Mouse (Mus musculus): Measurements from ENCODE around the gene Rbm11.
A peak's percentile ranks its signal among the peaks of the same experiment; 100 is the strongest.

Rbm11 gene

DNA sequence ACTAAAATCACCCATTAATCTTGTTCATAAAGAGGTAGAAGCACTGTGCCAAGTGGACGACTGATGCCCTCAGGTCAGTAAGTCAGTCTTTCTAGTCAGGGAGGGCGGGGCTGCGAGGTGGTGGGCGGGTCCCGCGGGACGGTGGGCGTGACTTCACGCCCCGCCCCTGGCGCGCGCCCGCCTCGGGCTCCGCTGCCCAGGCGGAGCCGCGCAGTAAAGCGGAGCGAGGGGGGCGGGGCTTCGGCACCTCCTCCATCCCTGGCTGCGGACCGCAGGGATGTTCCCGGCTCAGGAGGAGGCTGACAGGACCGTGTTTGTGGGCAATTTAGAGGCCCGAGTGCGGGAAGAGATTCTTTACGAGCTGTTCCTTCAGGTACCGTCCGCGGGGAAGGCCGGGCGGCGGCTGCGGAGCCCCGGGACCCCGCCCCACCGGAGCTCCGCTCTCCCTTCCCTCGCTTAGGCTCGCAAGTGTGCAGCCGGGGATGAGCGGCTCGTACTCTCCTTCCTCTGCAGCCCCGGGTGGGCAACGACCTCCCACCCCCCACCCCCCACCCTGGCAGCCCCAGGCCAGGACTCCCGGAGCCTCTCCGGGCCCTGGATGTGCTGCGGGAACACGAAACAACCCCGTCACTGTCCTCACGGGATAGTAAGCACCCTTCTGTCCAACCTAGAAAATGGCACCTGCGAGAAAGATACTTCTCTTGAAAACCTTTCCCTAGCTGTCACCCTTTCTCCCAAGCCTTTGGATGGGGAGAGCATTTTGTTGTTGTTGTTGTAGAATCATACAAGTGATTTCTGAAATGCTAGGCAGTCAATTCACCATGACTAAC, at the start of gene Rbm11:
Gene Rbm11 (plus strand): TSS at position 174 of the 830 bp plus-strand sequence.
- DNase-seq (ENCODE audit: low spot score), result peak; percentile 80

DNA sequence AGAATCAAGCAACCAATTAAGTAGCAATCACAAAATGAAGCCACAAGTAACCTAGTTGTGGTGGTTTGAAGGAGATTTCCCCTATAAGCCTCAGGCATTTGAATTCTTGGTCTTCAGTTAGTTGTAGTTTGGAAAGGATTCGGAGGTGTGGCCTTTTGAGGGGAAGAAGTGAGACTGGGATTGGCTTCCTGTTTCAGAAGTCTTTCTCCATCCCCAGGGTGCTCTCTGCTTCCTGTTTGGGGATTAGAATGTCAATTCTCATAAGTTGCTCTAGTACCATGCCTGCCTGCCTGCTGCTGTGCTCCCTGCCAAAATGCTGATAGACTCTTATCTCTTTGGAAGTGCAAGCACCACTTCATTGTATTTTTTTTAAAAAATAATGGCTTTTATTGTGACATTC, 47.3 kb upstream of the Rbm11 start:
- no peak for DNase-seq (ENCODE audit: low spot score)

DNA sequence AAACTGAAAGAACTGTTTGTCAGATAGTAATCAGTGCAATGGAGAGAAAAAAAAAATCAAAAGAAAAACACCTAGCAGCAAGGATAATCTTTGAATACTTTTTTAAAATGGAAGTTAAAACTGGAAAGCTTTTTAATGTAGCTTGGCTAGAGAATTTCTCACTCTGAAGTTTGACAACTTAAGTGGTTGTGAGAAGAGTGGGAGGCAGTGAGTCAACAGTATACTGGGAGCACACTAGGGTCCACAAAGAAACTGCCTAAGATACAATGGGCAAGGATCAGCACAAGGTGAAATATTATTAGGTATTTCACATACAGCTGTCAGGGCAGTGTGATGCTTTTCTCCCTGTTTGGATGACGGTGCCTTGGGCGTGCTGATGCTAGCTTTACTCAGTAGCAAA, 29.7 kb upstream of the Rbm11 start:
- no peak for DNase-seq (ENCODE audit: low spot score)

DNA sequence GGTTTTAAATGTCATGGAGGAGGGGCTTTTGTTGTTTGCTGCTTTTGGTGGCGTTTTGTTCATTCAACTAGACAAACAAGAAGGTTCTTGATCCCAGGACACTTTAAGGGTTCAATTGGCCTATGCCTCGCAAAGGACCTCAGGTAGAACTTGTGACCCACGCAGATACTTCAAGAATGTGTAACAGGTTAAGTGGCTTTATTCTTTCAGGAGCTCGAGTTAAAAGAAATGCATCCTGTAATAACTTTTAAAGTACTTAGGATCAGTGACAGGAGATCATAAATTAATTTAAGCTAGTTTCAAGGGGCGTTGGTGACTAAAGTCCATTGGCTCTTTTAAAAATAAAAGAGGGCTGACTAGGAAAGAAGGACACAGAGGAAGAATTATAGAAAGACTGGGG, 10.4 kb upstream of the Rbm11 start:
- no peak for DNase-seq (ENCODE audit: low spot score)

DNA sequence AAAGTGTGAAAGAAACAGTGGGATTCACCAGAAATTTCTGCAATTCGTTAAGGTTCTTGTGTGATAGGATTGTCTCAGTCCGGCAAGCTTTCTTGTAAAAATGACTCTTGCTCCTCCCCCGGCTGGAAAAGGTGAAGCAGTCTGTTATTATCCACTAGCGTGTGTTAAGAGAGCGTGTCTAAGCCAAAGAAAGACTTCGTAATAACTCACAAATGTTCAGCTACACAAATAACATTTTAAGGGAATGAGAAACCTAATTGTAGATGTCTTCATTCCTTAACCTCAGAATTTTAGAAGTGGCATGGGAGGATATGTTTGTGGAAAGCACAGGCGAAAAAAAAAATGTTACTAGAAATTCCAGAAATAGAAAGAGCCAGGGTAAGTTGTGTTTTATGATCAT, 6.7 kb upstream of the Rbm11 start, which contains the start of gene Lipi:
Gene Lipi (minus strand): TSS at position 101 of the 400 bp plus-strand sequence.
- no peak for DNase-seq (ENCODE audit: low spot score)

DNA sequence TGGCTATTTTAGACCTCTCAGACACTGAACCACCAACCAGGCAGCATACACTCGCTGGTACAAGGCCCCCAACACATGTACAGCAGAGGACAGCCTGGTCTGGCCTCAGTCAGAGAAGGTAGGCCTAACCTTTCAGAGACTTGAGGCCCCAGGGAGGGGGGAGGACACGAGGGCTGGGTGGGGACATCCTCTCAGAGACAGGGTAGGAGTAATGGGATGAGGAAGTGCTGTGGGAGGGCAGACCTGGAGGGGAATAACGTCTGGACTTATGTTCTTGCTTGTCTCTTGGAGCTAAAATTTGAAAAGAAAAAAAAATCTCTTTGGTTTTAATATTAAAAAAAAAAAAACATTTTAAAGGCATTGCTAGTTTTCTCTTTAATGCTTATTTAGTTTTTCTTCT, 6.2 kb upstream of the Rbm11 start:
- no peak for DNase-seq (ENCODE audit: low spot score)

DNA sequence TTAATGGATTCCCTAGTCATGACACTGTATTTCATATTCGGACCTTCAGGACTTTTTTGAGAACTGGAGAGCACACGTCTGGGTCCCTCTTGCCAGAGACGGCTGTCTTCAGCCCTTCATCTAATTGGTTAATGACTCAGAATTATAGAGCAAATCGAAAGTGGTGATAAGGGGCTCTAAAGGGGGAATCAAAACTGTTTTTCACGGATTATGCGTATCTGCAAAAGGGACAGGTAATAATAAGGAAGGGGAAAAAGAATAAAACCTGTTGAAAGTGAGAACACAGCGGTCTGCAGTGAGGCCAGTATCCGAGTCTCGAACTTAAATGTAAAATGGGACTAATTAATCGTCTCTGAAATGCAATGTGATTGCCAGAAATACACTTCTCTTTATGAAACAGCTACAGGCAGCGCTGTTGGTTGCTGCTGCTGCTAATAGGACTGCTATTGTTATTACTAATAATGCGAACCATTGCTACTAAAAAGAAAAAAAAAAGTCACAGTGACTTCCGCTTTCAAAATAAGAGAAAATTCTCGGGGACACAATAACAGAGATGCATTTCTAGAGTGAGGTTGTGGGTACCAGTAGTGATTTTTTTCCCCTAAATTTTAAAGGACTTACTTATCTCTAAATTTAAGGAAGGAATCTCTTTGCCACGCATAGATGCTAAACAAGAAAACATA, 998 bp downstream of the Rbm11 start:
- no peak for DNase-seq (ENCODE audit: low spot score)

DNA sequence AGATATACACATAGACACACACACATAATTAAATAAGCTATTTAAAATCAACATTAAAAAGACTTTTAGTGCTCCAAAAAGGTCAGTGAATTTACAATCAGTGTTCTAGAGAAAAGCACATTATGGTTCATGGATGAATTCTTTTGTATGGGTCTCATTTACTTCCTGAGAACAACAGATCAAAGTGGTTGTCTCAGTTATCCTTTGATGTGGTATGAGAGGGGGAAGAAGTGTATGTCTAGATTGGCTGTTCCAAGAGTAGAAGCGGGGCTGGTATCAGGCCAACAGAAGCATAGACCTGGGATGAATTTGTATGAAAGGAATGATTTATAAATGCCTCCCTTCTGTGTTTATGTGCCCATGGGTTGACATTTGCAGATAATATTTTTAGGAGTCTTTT, 13.8 kb downstream of the Rbm11 start:
- DNase-seq (ENCODE audit: low spot score), result no peak

DNA sequence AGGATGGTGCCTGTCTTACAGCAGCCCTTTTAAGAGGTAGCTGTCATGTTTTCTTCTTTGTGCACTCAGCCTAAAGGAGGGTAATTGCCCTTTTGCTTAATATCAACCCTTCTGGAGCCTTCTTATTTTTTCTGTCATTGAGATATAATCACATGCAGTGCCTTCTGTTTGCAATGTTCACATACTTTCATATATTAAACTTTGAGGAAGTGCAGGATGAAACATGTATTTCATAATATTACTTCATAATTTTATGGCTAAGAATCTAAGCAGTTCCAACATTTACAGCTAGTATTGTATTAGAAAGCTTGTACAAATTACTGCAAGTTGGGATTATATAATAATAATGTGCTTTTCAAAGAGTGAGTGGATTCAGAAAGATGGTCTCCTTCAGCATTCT, 19.9 kb downstream of the Rbm11 start:
- DNase-seq (ENCODE audit: low spot score), result no peak

DNA sequence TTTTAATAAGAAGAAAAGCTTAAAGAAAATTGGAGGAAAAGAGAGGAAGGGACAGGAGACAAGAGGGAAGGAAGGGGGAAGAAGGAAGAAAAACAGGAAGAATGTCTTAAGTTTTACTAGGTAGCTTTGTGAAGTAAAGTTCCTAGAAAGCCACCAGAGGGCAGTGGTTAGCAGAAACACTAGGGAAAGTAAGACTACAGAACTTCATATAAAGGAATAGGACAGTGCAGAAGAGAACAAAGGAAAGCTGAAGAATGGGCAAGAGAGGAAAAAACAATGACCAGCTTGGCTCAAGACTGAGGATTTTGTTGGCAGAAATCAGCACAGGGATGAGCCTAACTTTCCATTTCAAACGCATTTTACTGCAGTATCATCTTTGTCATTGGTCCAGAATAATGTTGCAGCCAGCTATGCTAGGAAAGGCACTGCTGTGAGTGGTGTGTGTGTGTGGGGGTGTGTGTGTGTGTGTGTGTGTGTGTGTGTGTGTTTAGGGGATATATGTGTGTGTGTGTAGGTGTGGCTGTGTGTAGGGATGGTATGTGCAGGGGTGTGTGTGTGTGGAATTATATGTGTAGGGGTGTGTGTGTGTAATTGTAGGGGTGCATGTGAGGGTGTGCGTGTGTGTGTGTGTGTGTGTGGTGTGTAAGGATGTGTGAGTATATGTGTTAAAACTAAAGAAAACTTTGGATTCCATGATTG, 25.2 kb downstream of the Rbm11 start:
- DNase-seq (ENCODE audit: low spot score), result no peak

DNA sequence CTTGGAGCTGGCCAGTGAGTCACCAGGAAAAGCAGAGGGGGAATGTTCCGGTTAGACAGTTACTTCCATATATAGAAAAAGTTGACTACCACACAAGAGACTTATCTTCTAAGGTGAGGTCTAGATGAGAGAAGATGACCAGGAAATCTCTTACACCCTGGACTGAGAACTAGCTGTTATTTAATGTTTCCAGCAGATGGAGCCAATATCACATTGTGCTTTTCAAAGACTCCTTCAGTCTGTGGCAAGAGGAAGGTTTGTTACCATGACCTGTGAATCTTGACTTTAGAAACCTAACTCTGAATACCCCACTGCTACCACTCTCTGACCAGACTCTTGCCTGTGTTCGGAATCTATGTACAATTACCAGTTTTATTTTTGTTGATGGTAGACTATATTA, 35.2 kb downstream of the Rbm11 start:
- no peak for DNase-seq (ENCODE audit: low spot score)
